Mouse (Mus musculus) limb, embryonic 14.5 days (tissue): Measurements from ENCODE around the gene Cspg4. TPM values are rescaled to one million over a fixed set of nuclear protein-coding genes. Genes with fewer than 3 reads are reported as not detected.
A peak's percentile ranks its signal among the peaks of the same experiment; 100 is the strongest.

Source experiments
- ATAC-seq: fragments of 200-750 bp; cut with Nextera tagmentation; 2 replicates; pipeline ENCODE4 v1.8.0; 2017; ENCODE audit warnings: low read depth, moderate number of reproducible peaks, moderate TSS enrichment; ENCODE audit not compliant: low FRiP score
- DNase-seq: peaks from one replicate; pipeline ENCODE4 v3.0.0-alpha.2; 2015; ENCODE audit warnings: low spot score
- H3K27ac ChIP-seq: fragments of 300-500 bp; sonication (generic); replicated peaks from 2 replicates; pipeline ENCODE4 v1.5.1; 2014; ENCODE audit warnings: low read depth, mild to moderate bottlenecking, low read length, moderate library complexity, mixed read lengths
- H3K27me3 ChIP-seq: fragments of 300-500 bp; sonication (generic); 2 replicates; pipeline ENCODE4 v1.6.1; 2014; ENCODE audit warnings: low read length, mixed read lengths; ENCODE audit not compliant: control insufficient read depth, insufficient read depth
- H3K36me3 ChIP-seq: fragments of 300-500 bp; sonication (generic); 2 replicates; pipeline ENCODE4 v1.6.1; 2014; ENCODE audit warnings: mild to moderate bottlenecking, low read length, moderate library complexity, mixed read lengths; ENCODE audit not compliant: control insufficient read depth, insufficient read depth
- H3K4me1 ChIP-seq: fragments of 300-500 bp; sonication (generic); 2 replicates; pipeline ENCODE4 v1.6.1; 2014; ENCODE audit warnings: antibody characterized with exemption, low read length, mixed read lengths; ENCODE audit not compliant: control insufficient read depth, insufficient read depth
- H3K4me2 ChIP-seq: fragments of 300-500 bp; sonication (generic); replicated peaks from 2 replicates; pipeline ENCODE4 v1.6.1; 2014; ENCODE audit warnings: low read depth, mild to moderate bottlenecking, low read length, moderate library complexity; ENCODE audit not compliant: severe bottlenecking
- H3K4me3 ChIP-seq: fragments of 300-500 bp; sonication (generic); replicated peaks from 2 replicates; pipeline ENCODE4 v1.5.1; 2014; ENCODE audit warnings: low read length
- H3K9ac ChIP-seq: fragments of 300-500 bp; sonication (generic); 2 replicates; pipeline ENCODE4 v1.6.1; 2014; ENCODE audit warnings: mild to moderate bottlenecking, low read depth, low read length, moderate library complexity; ENCODE audit not compliant: severe bottlenecking
- H3K9me3 ChIP-seq: fragments of 300-500 bp; sonication (generic); 2 replicates; pipeline ENCODE4 v1.6.1; 2016; ENCODE audit warnings: low read length; ENCODE audit not compliant: control insufficient read depth
- POLR2A ChIP-seq: fragments of 200-500 bp; IDR thresholded peaks from 2 replicates; pipeline ENCODE4 v1.8.0; 2012; ENCODE audit warnings: inconsistent platforms, mild to moderate bottlenecking, moderate library complexity, borderline replicate concordance; ENCODE audit not compliant: insufficient read depth, insufficient read length; ENCODE audit errors: extremely low read depth
- WGBS: fragments of 180-500 bp; shearing (Covaris S2); extraction: QIAGEN DNeasy Blood & Tissue Kit; methylation state at CpG from one replicate; pipeline ENCODE4 v1.1.7; 2014; 5-methylcytosine and 5-hydroxymethylcytosine counted together
- polyA plus RNA-seq, 2 experiments: library from polyadenylated mRNA; depleted of rRNA in 1 of 2; stranded (reverse) in 1 of 2; unstranded in 1 of 2; fragments of >200 nt; fragmentation: Nextera tagmentation in 1 of 2; extraction: Ambion mirVana in 1 of 2; gene quantifications; 2 replicates each; pipeline versions ENCODE4 v1.2.1 to v1.2.3; 2012 to 2014

Cspg4 gene
- polyA plus RNA-seq, 2 experiments, result 47.1 to 59.9 TPM

DNA sequence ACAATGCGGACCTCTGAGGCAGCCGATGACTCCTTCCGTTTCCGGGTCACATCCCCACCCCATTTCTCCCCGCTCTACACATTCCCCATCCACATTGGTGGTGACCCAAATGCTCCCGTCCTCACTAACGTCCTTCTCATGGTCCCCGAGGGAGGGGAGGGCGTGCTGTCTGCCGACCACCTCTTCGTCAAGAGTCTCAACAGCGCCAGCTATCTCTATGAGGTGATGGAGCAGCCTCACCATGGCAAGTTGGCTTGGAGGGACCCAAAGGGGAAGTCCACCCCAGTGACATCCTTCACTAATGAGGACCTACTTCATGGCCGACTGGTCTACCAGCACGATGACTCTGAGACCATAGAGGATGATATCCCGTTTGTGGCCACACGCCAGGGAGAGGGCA, 22.7 kb downstream of the Cspg4 start:
- WGBS, result 90% methylated on average over 16 of the region's 16 CpGs
- H3K9ac ChIP-seq, result no peak overlapping the region
- no peak for TF ChIP-seq POLR2A
- DNase-seq (no peak), ATAC-seq (no peak)
- peaks cover 83% of the 10 kb centered on the region for H3K36me3 ChIP-seq
- no peaks in the 10 kb centered on the region for H3K27me3 ChIP-seq
- no peak overlapping the region for H3K4me3 ChIP-seq
- H3K9me3 ChIP-seq, result no peaks in the 10 kb centered on the region
- H3K4me1 ChIP-seq, result peaks cover 13% of the 10 kb centered on the region
- H3K27ac ChIP-seq, result no peak overlapping the region
- no peak overlapping the region for H3K4me2 ChIP-seq

DNA sequence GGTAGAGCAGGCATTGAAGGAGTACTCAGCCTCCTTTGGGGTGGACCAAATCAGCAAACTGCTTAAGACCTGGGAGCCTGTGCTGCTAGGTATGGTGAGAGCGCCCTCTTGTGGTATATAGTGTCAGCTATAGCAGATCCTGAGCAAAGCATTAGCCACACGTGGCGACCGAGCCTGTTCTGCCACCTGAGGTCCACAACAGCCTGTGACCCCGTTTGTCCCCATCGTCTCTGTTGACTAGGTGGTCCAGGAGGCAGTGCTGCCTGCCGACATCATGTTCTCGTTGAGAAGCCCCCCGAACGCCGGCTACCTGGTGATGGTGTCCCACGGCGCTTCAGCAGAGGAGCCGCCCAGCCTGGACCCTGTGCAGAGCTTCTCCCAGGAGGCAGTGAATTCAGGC, 25.0 kb downstream of the Cspg4 start:
- Histone ChIP-seq H3K4me2 (0 out of 2 replicates have a peak overlapping the region, but pooled peaks have one; percentile 1), H3K36me3 (peaks cover 88% of the 10 kb centered on the region), H3K27me3 (no peaks in the 10 kb centered on the region), H3K4me3 (no peak overlapping the region), H3K27ac (no peak overlapping the region), H3K9ac (no peak overlapping the region), H3K9me3 (no peaks in the 10 kb centered on the region), H3K4me1 (peaks cover 2% of the 10 kb centered on the region; the same call in 1 of the 2 replicates)
- no peak for TF ChIP-seq POLR2A
- 12% methylated on average over 14 of the region's 14 CpGs for WGBS
- peak; percentile 69; the same call in 1 of the 2 replicates for ATAC-seq
- peak; percentile 92 for DNase-seq

DNA sequence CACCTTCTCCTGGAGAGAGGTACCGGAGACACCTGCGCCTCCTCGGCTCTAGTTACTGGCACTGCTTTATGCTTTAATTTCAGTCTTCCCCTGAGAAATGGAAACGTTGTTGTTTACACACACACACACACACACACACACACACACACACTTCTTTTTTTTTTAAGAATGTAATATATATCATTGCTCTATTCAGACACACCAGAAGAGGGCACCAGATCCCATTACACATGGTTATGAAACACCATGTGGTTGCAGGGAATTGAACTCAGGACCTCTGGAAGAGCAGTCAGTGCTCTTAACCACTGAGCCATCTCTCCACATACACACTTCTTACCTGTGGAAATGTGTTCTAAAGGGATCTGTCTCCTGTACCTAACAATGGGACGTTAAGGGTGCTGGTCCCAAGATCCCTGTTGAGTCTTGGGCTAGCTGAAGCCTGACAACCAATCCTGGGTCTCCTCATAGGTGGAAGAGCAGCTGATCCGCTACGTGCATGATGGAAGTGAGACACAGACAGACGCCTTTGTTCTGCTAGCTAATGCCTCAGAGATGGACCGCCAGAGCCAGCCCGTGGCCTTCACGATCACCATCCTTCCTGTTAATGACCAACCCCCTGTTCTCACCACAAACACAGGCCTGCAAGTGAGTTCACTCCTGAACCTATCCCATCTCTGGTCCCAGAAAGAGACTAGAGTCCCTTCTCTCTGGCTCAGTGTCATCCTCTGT, 25.9 kb downstream of the Cspg4 start:
- ATAC-seq, result no peak
- no peak overlapping the region for H3K9ac ChIP-seq
- no peak overlapping the region for H3K27ac ChIP-seq
- no peak overlapping the region for H3K4me3 ChIP-seq
- TF ChIP-seq POLR2A, result no peak
- DNase-seq, result no peak
- peaks cover 2% of the 10 kb centered on the region; the same call in 1 of the 2 replicates for H3K4me1 ChIP-seq
- no peak overlapping the region for H3K4me2 ChIP-seq
- 69% methylated on average over 11 of the region's 11 CpGs for WGBS
- no peaks in the 10 kb centered on the region for H3K9me3 ChIP-seq
- no peaks in the 10 kb centered on the region for H3K27me3 ChIP-seq
- peaks cover 81% of the 10 kb centered on the region for H3K36me3 ChIP-seq

DNA sequence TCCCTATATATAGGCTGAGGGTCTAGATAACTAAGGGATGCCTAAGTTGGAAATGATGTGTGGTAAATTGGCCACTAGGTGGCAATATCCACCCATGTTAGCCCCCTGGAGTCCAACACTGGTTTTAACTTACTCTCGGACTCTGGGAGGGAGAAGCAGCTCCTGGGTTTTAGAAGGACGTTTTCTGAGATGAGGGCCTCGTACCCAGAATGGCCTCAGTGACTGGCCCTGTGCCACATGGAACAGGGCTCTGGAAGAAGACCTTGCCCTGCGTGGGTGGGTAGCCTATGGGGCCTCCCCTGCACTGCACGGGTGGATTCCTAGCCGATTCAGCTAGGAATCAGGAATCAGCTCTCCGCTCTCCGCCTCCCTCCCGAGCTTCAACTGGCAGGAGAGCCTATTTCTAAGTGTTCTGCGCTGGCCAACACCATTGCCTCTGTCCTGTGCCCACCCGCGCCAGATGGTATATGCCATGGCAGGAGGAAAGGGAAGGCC, 26.7 kb downstream of the Cspg4 start:
- DNase-seq (peak; percentile 91), ATAC-seq (peak; percentile 77)
- Histone ChIP-seq H3K9me3 (no peaks in the 10 kb centered on the region), H3K4me3 (no peak overlapping the region), H3K4me2 (no peak overlapping the region), H3K27me3 (no peaks in the 10 kb centered on the region), H3K9ac (no peak overlapping the region), H3K27ac (no peak overlapping the region), H3K4me1 (peaks cover 2% of the 10 kb centered on the region; the same call in 1 of the 2 replicates), H3K36me3 (peaks cover 72% of the 10 kb centered on the region)
- TF ChIP-seq POLR2A, result no peak
- 29% methylated on average over 12 of the region's 12 CpGs for WGBS

DNA sequence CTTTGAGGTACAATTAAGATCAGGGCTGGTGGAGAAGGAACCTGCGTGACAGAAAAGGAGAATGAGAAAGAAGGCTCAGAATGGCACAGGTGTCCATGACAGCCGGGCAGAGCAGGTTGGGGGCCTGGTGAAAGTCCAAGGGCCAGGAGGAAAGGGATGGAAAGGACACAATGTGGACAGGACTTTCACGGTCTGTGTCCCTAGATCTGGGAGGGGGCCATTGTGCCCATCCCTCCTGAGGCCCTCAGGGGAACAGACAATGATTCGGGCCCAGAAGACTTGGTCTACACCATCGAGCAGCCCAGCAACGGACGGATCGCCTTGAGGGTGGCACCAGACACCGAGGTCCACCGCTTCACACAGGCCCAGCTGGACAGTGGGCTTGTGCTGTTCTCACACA, 27.3 kb downstream of the Cspg4 start:
- Histone ChIP-seq H3K27ac (no peak overlapping the region), H3K36me3 (peaks cover 66% of the 10 kb centered on the region)

More for the DNA sequence above, 27.3 kb downstream of the Cspg4 start:
- Histone ChIP-seq H3K4me2 (no peak overlapping the region), H3K27me3 (no peaks in the 10 kb centered on the region), H3K9me3 (no peaks in the 10 kb centered on the region), H3K9ac (no peak overlapping the region), H3K4me1 (peaks cover 2% of the 10 kb centered on the region; the same call in 1 of the 2 replicates), H3K4me3 (no peak overlapping the region)
- no peak for DNase-seq
- TF ChIP-seq POLR2A, result no peak
- ATAC-seq, result no peak
- WGBS, result 93% methylated on average over 9 of the region's 10 CpGs
